Mouse (Mus musculus): ENCODE results near the gene Slc4a4.

- TF ChIP-seq EP300 (IDR thresholded peaks at IDR 0.05; ENCODE audit: low read depth) (no peak), CTCF (IDR thresholded peaks at IDR 0.05; ENCODE audit: low read depth) (no peak)
Observed at GRCm38 (mm10) chr5:89141761-89142160, 255.1 kb downstream of the Slc4a4 start.
